Mouse (Mus musculus): Measurements from ENCODE around the gene Rbm8a.
"Not testable (repeated sequence)": the region's sequence is repeated elsewhere in the genome, so short reads cannot be mapped to it uniquely, and the experiment has no call there.

The Rbm8a gene

DNA sequence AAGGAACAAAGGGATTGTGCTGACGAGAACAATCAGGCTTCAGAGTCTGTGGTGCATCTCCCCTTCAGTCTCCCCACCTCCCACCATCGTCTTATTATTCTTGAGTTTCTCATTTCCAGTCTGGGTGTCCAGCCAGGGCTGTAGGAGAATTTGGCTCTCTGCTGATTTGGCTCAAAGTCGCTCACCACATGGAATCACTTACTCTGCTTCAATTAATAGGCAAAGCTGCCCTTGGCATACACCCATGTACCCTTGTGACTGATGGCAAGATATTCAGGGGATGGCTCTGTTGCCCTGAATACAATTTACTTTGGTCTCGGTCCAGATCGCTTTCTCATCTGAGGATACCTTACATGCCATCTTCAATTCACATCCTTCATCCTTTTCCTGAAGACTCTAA, 26.4 kb upstream of the Rbm8a start:
- peak; percentile 72 for DNase-seq (ENCODE audit: low read depth, low spot score)

DNA sequence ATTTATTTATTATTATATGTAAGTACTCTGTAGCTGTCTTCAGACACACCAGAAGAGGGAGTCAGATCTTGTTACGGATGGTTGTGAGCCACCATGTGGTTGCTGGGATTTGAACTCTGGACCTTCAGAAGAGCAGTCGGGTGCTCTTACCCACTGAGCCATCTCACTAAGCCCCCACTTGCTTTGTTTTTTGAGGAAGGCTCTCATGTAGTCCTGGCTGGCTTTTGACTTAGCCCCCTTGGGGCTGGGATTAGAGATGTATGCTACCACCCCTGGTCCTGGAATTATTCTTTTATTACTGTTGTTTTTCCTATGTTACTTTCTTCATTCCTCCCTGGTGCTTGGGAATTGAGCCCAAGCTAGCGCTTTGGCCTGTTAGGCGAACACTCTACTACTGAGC, 23.7 kb upstream of the Rbm8a start:
- not testable (repeated sequence) for DNase-seq (ENCODE audit: low read depth, low spot score)

DNA sequence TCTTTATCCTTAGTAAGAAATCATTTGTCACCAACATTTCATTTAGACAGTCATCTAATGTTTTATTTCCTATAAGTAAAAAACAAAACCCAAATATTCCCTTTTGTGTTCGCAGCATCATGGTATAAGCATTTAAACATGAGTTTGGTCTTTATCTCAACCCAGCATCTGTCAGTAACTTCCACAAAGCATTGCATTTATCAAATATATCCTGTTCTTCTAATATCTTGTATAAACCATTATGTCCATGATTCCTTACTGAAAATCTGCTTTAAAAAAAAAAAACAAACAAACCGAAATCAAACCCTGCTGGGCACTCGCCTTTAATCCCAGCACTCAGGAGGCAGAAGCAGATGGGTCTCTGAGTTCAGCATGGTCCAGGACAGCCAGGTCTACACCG, 23.1 kb upstream of the Rbm8a start:
- DNase-seq (ENCODE audit: low read depth, low spot score): no peak

DNA sequence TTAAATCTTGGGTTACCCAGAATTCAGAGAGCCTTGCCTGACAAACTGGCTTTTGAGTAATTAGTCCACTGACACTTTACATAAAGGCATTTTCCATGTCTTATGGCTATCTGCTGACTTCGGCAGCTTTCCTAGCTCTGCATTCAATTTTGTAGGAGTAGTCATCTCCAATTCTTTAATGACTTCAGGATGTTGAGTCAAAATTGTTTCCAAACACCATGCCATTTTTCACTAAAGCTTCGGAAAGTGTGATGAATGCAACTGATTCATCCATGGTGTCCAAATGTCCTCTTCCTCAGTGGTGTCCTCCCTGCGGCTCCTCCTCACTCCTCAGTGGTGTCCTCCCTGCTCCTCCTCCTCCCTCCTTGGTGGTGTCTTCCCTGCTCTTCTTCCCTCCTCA, 11.8 kb upstream of the Rbm8a start:
- DNase-seq (ENCODE audit: low read depth, low spot score): no peak

DNA sequence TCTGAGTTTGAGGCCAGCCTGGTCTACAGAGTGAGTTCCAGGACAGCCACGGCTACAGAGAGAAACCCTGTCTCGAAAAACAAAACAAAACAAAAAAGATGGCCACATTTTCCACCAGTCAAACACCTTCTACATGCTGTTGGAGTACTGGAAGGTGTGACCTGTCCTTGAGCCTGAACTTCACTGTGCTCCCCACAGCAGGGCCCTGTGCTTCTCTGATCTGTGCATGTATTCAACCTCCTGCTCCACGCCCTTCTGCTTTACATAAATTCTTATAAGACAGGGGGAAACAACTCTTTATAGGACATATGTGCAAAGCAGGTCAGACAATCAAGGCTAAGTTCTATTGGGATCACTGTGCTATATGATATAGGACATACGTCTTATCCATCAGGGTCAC, 6.5 kb upstream of the Rbm8a start:
- no peak for DNase-seq (ENCODE audit: low read depth, low spot score)

DNA sequence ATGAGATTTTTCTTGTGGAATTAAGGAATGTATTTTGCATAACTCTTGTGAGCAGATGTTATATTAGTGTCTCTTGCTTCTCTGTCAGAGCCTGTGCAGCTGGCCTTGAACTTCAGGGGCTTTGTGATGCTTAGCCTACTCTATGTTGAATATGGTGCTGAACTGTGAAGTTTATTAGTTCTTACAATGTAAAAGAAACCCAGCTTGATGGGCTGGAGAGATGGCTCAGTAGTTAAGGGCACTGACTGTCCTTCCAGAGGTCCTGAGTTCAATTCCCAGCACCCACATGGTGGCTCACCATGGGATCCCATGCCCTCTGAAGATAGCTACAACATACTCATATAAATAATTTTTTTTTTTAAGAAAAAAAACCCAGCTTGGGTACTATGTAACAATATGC, 2.3 kb downstream of the Rbm8a start:
- DNase-seq (ENCODE audit: low read depth, low spot score): no peak

DNA sequence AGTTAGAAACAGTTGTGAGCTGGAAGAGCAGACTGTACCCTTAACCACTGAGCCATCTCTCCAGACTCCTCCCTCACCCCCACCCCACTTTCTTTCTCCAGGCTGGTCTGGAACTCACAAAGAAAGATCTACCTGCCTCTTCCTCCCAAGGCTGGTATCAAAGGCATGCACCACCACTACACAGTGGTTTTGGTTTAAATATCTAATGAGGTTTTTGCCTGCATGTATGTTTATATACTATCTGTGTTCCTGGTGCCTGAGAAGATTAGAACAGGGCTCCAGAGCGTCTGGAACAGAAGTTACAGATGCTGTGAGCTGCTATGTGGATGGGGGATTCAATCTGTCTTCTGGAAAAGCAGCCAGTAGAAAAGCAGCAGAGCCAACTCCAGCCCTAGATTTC, 4.3 kb downstream of the Rbm8a start:
- DNase-seq (ENCODE audit: low read depth, low spot score): no peak

DNA sequence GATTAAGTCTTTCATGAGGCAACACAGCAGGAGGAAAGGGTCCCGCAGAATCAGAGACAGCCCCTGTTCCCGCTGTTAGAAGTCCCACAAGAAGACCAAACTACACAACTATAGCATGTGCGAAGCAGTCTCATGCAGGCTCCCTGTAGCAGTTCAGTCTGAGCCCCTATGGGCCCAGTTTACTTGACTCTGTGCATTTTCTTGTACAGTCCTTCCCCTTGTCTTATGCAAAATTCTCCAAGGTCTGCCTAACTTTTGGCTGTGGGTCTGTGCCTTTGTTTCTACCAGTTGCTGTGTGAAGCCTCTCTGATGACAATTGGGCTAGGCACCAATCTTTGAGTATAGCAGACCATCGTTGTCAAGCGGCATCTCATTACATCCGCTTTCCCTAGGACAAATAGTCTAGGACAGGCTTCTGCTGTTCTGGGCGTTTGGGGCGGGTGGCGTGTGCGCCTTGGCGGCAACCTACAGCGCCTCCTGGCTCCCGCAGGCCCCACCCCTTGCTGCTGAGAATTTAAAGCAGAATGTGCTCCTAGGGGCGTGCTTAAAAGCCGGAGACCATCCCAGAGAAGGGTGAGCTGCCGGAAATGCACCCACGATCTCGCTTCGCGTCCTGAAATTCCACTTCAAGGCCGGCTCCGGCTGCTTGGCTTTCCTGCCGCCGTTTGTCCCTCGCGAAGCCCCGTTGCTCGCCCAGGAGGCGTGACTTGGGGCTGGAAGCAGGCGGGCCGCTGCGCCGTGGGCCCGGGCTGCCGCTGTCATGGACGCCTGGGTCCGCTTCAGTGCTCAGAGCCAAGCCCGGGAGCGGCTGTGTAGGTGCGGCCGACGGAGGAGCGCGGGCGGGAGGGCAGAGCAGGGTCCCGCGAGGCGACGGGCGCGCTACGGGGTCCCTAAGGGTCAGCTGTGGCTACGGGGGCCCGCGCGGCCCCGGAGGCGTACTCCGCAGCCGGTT, 5.5 kb downstream of the Rbm8a start, which contains the start of the genes Pex11b and Gm42957:
TSS of gene Pex11b (plus strand) at position 449 of the 952 bp plus-strand sequence.
TSS of gene Gm42957 (plus strand) at position 547 of the 952 bp plus-strand sequence.
- DNase-seq (ENCODE audit: low read depth, low spot score): peak; percentile 93

DNA sequence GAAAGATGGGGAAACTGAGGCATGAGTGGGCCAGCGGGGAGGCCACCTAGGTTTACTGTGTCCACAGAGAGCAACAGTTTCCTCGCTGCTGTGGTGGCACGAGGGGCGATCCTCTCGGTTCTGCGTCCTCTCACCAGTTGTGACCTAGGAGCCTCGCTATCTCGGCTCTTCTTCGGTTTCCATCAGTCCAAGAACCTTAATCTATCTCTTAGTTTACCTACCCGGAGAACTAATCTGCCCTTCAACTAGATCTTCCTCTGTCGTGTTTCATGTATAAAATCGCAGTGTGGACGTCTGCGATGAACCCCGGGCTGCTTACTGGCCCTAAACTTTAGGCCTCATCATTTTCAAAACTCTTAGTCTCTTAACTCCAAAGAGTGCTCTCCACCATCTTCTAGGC, 6.2 kb downstream of the Rbm8a start:
- no peak for DNase-seq (ENCODE audit: low read depth, low spot score)

DNA sequence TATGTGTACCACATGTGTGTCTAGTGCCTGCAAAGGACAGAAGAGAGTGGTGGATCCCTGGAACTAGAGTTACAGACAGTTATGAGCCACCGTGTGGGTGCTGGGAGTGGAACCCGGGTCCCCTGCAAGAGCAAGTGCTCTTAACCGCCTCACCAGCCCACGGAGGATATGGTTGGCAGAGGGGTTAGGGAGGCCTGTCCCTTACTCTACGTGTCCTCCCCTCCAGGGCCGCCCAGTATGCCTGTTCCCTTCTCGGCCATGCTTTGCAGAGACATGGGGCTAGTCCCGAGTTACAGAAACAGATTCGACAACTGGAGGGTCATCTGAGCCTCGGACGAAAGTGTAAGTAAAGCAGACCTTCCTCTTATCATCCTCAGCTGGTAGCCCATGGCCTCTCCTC, 6.7 kb downstream of the Rbm8a start:
- DNase-seq (ENCODE audit: low read depth, low spot score): no peak

DNA sequence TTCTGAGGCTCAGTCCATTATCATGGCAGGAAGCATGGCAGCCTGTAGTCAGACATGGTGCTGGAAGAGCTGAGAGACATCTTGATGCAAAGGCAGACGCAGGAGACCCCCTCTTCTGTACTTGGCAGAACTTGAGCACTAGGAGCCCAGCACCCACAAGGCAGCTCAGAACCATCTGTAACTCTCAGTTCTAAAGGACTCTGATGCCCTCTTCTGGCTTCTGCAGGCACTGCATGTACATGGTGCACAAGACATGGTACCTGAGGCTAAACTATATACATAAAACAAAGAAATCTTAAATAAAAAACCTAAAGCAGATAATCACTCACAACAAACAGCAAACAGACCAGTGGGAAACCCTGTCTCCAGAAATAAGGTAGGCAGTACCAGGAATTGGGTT, 9.5 kb downstream of the Rbm8a start:
- DNase-seq (ENCODE audit: low read depth, low spot score): peak; percentile 85

DNA sequence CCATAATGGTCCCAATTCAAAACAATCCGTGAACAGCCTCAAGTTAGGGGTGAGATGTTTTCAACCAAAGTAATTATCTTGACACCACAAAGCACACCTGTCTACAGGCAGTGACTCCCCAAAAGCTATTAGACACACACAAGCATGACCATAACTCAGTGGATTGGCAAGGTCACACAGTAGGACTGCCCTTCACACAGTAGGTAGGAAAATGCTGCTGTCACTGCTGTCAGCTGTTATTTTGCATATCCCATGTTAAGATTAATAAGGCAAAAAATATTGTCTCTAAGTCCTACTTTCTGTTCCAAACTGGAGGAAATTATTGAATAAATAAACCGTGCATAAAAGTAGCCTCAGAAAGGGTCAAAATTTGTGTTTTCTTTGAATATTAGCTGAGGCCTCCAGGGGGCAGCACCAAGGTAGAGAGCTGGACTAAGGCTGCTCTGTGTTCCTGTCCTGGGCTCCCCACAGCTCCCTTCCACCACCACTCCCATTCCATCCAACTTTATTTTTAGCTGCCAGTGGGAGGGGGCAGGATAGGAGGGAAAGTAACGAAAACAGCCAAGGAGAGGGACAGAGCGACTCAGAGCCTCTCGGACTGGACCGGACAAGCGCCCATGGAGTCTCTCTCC, 15.4 kb downstream of the Rbm8a start, which contains the start of gene Itga10:
TSS of gene Itga10 (plus strand) at position 567 of the 632 bp plus-strand sequence.
- peak; percentile 83 for DNase-seq (ENCODE audit: low read depth, low spot score)

DNA sequence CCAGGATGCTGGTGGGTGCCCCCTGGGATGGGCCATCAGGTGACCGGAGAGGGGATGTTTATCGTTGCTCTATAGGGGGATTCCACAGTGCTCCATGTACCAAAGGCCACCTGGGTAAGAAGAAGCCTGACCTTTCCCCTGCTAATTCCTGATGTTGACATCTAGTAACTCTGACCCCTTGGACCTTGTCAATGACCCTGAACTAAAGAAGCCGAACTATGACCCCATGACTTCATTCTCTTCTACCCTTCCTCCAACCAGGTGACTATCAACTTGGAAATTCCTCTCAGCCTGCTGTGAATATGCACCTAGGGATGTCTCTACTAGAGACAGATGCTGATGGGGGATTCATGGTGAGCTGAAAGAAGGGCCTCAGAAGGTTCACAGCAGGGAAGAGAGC, 17.6 kb downstream of the Rbm8a start:
- no peak for DNase-seq (ENCODE audit: low read depth, low spot score)

DNA sequence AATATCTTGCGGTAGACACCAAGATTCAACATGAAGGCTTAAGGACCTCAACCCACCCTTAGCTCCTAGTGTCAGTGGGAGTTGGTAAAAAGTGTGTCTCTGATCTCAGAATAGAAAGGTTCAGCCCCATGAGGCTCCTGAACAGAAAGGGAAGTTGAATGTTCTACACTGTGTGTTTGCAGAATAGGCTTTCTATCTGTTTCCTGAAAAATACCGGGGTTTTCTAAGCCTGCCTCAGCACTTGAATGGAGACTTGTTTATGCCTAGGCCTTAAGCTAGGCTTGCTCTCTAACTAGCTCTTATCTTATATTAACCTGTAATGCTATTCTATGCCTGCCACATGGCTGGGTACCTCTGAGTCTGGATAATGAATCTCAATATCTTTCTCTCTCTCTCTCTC, 31.2 kb downstream of the Rbm8a start:
- no peak for DNase-seq (ENCODE audit: low read depth, low spot score)

DNA sequence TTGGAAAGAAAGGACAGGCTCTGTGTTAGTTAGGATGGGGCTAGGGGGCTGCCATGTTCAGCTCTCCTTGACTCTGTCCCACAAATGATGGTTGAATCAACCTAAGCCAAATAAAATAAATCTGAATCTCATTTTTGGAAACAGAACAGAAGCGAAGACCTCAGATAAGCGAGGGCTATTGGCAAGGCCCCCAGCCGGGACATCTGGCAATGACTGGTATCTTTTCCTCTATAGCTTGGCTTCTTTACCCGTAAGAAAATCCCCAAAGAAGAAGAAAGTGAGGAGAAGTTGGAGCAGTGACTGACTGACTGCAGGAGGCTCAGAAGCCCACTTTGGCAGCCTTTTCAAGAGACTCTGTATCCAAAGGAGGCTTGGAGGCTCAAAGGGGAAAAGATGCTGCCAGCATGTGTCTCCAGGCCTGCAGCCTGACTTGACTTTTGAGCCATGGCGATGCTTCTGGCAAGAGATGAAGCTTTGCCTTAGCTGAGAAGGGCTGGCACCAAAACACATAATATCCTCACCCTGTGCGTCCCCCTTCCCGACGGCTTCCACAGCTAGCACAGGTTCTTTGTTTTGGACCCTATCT, 33.1 kb downstream of the Rbm8a start:
- peak; percentile 60 for DNase-seq (ENCODE audit: low read depth, low spot score)

DNA sequence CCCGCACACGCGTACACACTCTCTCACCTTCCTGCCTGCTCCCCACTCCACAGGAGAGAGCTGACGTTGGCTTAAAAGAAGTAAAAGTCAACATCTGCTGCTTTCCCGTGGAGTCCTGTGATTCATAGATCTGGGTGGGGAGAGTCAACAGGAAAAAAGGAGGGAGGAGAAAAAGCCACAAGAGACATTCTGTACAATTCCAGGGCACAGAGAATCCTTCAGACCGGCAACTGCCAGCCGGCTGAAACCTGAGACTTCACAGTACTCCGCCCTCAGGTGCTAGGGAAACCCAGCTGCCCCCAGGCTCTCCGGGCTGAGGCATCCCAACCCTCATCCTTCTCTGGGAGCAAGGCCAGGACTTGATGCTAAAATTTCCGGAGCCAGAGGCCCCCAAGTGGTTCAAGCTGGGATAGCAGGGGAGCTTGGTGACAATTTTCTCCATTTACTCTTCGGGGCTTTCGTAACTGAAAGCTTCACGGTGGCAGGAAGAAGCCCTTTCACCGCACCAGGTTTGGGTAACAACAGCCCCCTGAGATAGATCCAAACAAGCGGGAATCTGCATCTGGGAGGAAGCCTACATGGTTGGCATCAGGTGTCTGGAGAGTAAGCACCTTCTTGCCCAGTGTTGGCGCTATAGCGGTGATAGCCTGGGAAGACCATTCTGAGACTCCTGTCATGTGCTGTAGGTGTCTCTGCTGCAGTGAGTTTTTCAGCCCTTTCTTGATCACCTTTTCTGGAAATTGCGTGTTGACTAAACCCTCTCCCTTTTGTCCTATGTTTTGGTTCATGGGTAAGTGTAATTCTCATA, 33.9 kb downstream of the Rbm8a start:
- DNase-seq (ENCODE audit: low read depth, low spot score): peak; percentile 99

DNA sequence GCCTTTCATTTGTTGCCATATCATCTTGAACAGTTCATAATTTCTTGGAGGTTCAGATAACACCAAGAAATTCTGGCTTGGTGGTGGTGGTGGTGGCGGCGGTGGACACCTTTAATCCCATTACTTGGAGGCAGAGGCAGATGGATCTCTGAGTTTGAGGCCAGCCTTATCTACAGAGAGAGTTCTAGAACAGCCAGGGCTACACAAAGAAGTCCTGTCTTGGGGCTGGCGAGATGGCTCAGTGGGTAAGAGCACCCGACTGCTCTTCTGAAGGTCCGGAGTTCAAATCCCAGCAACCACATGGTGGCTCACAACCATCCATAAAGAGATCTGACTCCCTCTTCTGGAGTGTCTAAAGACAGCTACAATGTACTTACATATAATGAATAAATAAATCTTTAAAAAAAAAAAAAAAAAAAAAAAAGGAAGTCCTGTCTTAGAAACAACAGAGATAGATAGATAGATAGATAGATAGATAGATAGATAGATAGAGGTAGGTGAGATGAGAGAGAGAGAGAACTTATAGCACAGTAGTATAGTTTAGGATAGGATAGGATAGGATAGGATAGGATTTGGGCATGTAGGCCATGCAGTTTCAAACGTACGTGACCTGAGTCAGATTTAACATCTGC, 36.1 kb downstream of the Rbm8a start:
- not testable (repeated sequence) for DNase-seq (ENCODE audit: low read depth, low spot score)

DNA sequence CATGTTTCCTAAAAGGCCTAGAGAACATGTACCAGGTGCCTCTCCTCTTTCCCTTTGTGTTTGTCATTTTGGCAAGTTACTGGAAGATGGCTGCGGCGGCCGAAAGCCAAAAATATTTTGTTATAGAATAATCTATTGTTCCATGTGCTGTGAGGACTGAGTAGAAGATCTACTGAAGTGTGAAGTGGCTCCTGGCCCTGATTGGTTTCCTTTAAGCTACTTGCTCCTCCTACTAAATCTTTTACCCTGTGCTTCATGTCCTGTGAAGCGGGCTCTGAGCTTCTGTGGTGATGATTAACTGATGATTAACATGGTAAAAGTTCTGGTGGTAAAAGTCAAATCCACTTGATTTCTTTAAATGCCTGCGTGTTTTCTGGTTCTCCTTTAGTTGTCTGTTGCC, 37.2 kb downstream of the Rbm8a start:
- no peak for DNase-seq (ENCODE audit: low read depth, low spot score)

DNA sequence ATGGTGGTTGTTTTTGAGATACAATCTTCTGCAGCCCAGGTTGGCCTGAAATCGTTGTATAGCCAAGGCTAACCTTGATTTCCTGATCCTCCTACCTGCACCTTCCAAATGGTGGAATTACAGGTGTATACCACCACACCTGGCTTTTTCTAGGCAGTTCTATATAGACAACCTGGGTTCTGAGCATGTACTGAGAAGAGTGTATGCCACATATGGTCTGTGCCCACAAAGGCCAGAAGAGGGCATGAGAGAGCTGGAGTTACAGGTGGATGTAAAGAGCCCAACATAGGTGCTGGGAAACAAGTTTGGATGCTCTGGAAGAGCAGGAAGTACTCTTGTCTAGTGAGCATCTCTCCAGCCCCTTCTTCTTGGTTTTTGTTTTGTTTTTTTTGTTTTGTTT, 37.6 kb downstream of the Rbm8a start:
- peak; percentile 76 for DNase-seq (ENCODE audit: low read depth, low spot score)

DNA sequence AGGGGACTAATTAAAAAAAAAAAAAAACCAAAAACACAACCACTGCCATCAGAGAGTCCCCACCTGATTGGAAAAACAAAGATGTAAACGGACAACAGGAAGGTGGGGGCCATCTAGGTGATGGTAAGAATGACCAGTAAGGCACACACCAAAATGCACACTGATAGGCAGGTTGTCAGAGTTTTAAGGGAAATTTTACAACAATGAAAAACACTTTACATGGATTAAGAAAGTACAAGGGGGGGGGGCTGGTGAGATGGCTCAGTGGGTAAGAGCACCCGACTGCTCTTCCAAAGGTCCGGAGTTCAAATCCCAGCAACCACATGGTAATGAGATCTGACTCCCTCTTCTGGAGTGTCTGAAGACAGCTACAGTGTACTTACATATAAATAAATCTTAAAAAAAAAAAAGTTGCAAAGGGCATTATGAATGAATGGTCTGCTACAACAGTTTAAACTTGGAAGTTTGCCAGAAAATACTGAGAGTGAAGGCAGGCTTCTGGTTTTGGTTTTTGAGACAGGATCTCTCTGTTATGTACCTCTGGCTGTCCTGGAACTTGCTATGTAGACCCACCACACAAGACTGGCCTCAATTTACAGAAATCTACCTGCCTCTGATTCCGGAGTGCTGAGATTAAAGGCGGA, 38.8 kb downstream of the Rbm8a start:
- no peak for DNase-seq (ENCODE audit: low read depth, low spot score)

Measured in 3T3-L1 (cell line).